ENCODE assay signal across 10 mouse cellular contexts in genomic region chr15:98664042-98664907, GRCm38 (mm10). TPM values are rescaled to one million over a fixed set of nuclear protein-coding genes. Genes with fewer than 3 reads are reported as not detected.
DNase-seq lines count a peak whose midpoint lies in the region; ATAC-seq and TF ChIP-seq lines count a peak whose summit lies in the region.
"Had no signal": no experiment of that assay in that cellular context is flagged by ENCODE, and none has a peak within 500 bp of the region (broad histone marks: within the 10 kb centered on the region; RNA-seq: fewer than 3 reads in every experiment).

No protein-coding gene starts in this region.

- peak; percentile 69 for TF ChIP-seq CTCF in intestine, postnatal 0 days (IDR thresholded peaks at IDR 0.05; ENCODE audit: low read depth)

- no peaks in the 10 kb centered on the region for H3K4me1 ChIP-seq in intestine, postnatal 0 days (replicated peaks; ENCODE audit: control insufficient read depth, insufficient read depth, low read length)
- no peaks in the 10 kb centered on the region for H3K4me1 ChIP-seq in intestine, embryonic 16.5 days (ENCODE audit: control insufficient read depth, insufficient read depth, low read length)

- H3K9me3 ChIP-seq in intestine, postnatal 0 days (ENCODE audit: control insufficient read depth): no peaks in the 10 kb centered on the region
- no peaks in the 10 kb centered on the region for H3K9me3 ChIP-seq in intestine, embryonic 16.5 days (ENCODE audit: control insufficient read depth, low read length)

- H3K4me2 ChIP-seq in intestine, postnatal 0 days (replicated peaks; ENCODE audit: low read depth): no peak overlapping the region
- H3K4me2 ChIP-seq in intestine, embryonic 16.5 days (ENCODE audit: low read depth, low read length): no peak overlapping the region

- H3K9ac ChIP-seq in intestine, postnatal 0 days (ENCODE audit: low read depth, low read length): no peak overlapping the region
- H3K9ac ChIP-seq in intestine, embryonic 16.5 days (ENCODE audit: low read depth, low read length): no peak overlapping the region

- H3K27ac ChIP-seq in intestine, postnatal 0 days (ENCODE audit: low read depth, low read length): no peak overlapping the region
- no peak overlapping the region for H3K27ac ChIP-seq in intestine, embryonic 16.5 days (ENCODE audit: low read length)

- no peaks in the 10 kb centered on the region for H3K27me3 ChIP-seq in intestine, postnatal 0 days (replicated peaks; ENCODE audit: control insufficient read depth, insufficient read depth, low read length)
- H3K27me3 ChIP-seq in intestine, embryonic 16.5 days (replicated peaks; ENCODE audit: control insufficient read depth, insufficient read depth, low read length): no peaks in the 10 kb centered on the region

- ATAC-seq in intestine, postnatal 0 days: no peak
- ATAC-seq in intestine, embryonic 16.5 days: no peak
- ATAC-seq: forebrain, embryonic 16.5 days had no signal

- 74% methylated on average over 11 of the region's 11 CpGs for WGBS in intestine, postnatal 0 days
- WGBS in intestine, embryonic 16.5 days: 70% methylated on average over 11 of the region's 11 CpGs

- peak; percentile 23 for DNase-seq in thymus, postnatal 0 days (ENCODE audit: low spot score)
- DNase-seq in thymus, adult 18-20 months: no peak
- peak; percentile 33 for DNase-seq in c-Kit-positive CD71-positive TER-119-positive erythroid progenitor cells, embryonic 14.5 days (ENCODE audit: low spot score)
- no peak for DNase-seq in ovary, postnatal 36 days (ENCODE audit: low spot score)
- no peak for DNase-seq in thymus, postnatal 4 days
- DNase-seq: cerebellum, adult 9-11 months; heart, postnatal 4 days had no signal

- no peaks in the 10 kb centered on the region for H3K36me3 ChIP-seq in intestine, postnatal 0 days (ENCODE audit: control insufficient read depth, insufficient read depth)
- no peaks in the 10 kb centered on the region for H3K36me3 ChIP-seq in intestine, embryonic 16.5 days (ENCODE audit: control insufficient read depth, insufficient read depth, low read length)

- no peak overlapping the region for H3K4me3 ChIP-seq in intestine, postnatal 0 days (ENCODE audit: low read depth, low read length)
- no peak overlapping the region for H3K4me3 ChIP-seq in intestine, embryonic 16.5 days (ENCODE audit: low read length)

RNA-seq across cellular contexts. Expression of gene Ddx23, which starts 1.6 kb away (rescaled TPM):
- 9.0 and 11.7 TPM in 2 replicates for polyA plus RNA-seq in intestine, postnatal 0 days (2015; fragmentation: Nextera tagmentation; extraction: Ambion mirVana)
- 15.6 and 17.6 TPM in 2 replicates for polyA plus RNA-seq in intestine, embryonic 16.5 days (2015; fragmentation: Nextera tagmentation; extraction: Ambion mirVana)
- 23.5 and 26.4 TPM in 2 replicates for polyA plus RNA-seq in thymus, postnatal 0 days (2015; fragmentation: Nextera tagmentation; extraction: Ambion mirVana)

RNA-seq across cellular contexts. Expression of gene Rnd1, which starts 13.0 kb away (rescaled TPM):
- 1.1 and 1.4 TPM in 2 replicates for polyA plus RNA-seq in intestine, postnatal 0 days (2015; fragmentation: Nextera tagmentation; extraction: Ambion mirVana)
- polyA plus RNA-seq in intestine, embryonic 16.5 days (2015; fragmentation: Nextera tagmentation; extraction: Ambion mirVana): 0.95 and 1.1 TPM in 2 replicates
- polyA plus RNA-seq in thymus, postnatal 0 days (2015; fragmentation: Nextera tagmentation; extraction: Ambion mirVana): 1.1 and 1.7 TPM in 2 replicates

RNA-seq across cellular contexts. Expression of gene Cacnb3, which starts 33.6 kb away (rescaled TPM):
- 9.3 and 10.3 TPM in 2 replicates for polyA plus RNA-seq in intestine, postnatal 0 days (2015; fragmentation: Nextera tagmentation; extraction: Ambion mirVana)
- polyA plus RNA-seq in intestine, embryonic 16.5 days (2015; fragmentation: Nextera tagmentation; extraction: Ambion mirVana): 20.3 and 22.8 TPM in 2 replicates
- 8.5 and 9.6 TPM in 2 replicates for polyA plus RNA-seq in thymus, postnatal 0 days (2015; fragmentation: Nextera tagmentation; extraction: Ambion mirVana)

RNA-seq across cellular contexts. Expression of gene Ccdc65, which starts 43.7 kb away (rescaled TPM):
- polyA plus RNA-seq in intestine, postnatal 0 days (2015; fragmentation: Nextera tagmentation; extraction: Ambion mirVana): 0.27 and 0.38 TPM in 2 replicates
- polyA plus RNA-seq in intestine, embryonic 16.5 days (2015; fragmentation: Nextera tagmentation; extraction: Ambion mirVana): 0.66 and 0.70 TPM in 2 replicates
- polyA plus RNA-seq in thymus, postnatal 0 days (2015; fragmentation: Nextera tagmentation; extraction: Ambion mirVana): 0.09 and 0.40 TPM in 2 replicates

RNA-seq across cellular contexts. Expression of gene Adcy6, which starts 54.4 kb away (rescaled TPM):
- polyA plus RNA-seq in intestine, postnatal 0 days (2015; fragmentation: Nextera tagmentation; extraction: Ambion mirVana): 10.6 and 11.1 TPM in 2 replicates
- 17.1 and 18.8 TPM in 2 replicates for polyA plus RNA-seq in intestine, embryonic 16.5 days (2015; fragmentation: Nextera tagmentation; extraction: Ambion mirVana)
- polyA plus RNA-seq in thymus, postnatal 0 days (2015; fragmentation: Nextera tagmentation; extraction: Ambion mirVana): 12.6 and 17.0 TPM in 2 replicates

Comparison
In these comparisons a context has a peak if more than half of its experiments do, and no peak if none do; other contexts are left out.
1. DNase-seq: peak in thymus, postnatal 0 days (single experiment) and c-Kit-positive CD71-positive TER-119-positive erythroid progenitor cells, embryonic 14.5 days (single experiment); none in thymus, adult 18-20 months (0 of 2), ovary, postnatal 36 days (single experiment) and thymus, postnatal 4 days (single experiment).